Mouse (Mus musculus) MN1 (cell line): ENCODE data around the gene Mroh8.
"Not testable (repeated sequence)": the region's sequence is repeated elsewhere in the genome, so short reads cannot be mapped to it uniquely, and the experiment has no call there.

Source experiments
- DNase-seq: peaks from one replicate; pipeline ENCODE4 v3.0.0-alpha.2; 2016; ENCODE audit warnings: low spot score

The Mroh8 gene

GRCm38 (mm10) chr2:157198405-157198804, 80.9 kb downstream of the Mroh8 start:
- not testable (repeated sequence) for DNase-seq

DNA sequence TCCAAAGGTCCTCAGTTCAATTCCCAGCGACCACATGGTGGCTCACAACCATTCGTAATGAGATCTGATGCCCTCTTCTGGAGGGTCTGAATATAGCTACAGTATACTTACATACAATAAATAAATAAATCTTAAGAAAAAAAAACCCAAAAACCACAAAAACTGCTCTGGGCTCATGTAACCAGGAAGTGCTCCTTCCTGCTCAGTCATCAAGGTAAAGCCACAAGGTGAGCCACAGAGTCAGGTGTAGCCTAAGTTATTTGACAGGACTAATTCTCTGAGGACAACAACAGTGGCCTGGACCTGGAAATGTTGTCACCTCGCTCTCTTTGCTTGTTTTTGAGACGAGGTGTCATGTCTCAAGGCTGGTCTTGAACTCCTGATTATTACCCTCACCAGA, 88.7 kb downstream of the Mroh8 start:
- no peak for DNase-seq

DNA sequence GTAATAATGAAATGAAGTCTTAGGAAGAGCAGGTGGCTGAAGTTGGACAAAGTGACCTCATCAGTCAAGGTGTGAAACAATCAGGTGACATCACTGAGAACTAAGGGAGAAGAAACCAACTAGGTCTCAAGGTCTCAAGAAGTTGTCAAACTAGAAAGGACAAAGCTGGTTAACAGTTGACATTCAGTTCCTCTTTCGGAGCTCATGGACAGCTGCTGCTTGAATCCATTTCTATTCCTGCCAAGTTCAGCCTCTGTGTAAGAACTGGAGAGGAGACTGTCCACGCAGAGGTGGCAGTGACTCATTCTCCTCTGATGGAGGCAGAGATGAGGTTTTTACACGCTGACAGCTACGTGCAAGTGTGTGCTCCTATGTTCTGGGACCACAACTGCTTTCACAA, 92.1 kb downstream of the Mroh8 start:
- no peak for DNase-seq

DNA sequence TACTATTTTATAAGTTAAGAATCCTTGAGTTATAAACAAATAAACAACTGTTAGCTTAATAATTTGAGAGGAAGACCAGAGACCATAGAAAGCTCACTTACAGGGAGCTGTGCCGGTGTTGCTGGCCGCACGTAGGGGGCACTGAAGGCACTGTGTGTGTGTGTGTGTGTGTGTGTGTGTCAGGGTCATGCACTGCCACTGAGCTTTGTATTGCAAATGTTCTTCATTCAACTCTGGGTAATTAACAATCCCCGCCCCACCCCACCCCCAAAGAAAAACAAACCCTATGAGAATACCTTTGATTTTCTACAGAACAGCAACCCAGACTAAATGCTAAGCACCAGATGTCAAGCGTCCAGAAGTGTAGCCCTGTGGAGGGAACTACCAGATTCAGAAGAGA, 92.8 kb downstream of the Mroh8 start:
- no peak for DNase-seq

- no peak for DNase-seq
These were observed 94.2 kb downstream of the Mroh8 start for GRCm38 (mm10) chr2:157185022-157185660.

- DNase-seq: no peak
These were observed 101.2 kb downstream of the Mroh8 start for GRCm38 (mm10) chr2:157178167-157178566.

DNA sequence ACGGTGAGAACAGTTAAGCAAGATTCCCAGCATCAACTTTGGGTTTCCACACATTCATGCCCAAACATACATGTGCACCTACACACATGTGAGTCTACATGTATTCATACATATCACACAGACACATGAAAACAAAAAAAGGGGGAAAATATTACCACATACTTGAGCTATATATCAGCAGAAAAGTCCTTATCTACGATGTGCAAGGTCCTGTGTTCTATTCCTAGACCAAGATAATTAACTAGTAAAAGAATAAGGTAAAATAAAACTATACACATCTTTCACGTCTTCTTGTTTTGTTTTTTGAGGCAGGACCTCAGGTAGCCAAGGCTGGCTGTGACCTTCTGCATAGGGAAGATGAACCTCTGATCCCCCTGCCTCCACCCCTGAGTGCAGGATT, 103.1 kb downstream of the Mroh8 start:
- no peak for DNase-seq

DNA sequence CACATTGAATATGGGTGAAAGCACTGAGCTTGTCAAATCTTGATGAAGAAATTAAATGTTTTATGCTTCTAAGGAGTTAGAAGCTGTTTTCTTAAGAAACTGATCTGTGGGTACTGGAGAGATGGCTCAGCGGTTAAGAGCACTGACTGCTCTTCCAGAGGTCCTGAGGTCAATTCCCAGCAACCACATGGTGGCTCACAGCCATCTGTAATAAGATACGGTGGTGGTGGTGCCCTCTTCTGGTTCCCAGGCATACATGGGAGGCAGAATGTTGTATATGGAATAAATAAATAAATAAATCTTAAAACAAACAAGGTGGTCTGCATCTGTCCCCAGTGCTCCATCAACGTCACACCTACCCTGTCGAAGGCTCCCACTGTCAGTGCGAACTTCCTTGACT, 104.9 kb downstream of the Mroh8 start:
- DNase-seq: no peak

GRCm38 (mm10) chr2:157173555-157173954, 105.8 kb downstream of the Mroh8 start:
- DNase-seq: no peak

GRCm38 (mm10) chr2:157172984-157173383, 106.4 kb downstream of the Mroh8 start:
- DNase-seq: no peak

DNA sequence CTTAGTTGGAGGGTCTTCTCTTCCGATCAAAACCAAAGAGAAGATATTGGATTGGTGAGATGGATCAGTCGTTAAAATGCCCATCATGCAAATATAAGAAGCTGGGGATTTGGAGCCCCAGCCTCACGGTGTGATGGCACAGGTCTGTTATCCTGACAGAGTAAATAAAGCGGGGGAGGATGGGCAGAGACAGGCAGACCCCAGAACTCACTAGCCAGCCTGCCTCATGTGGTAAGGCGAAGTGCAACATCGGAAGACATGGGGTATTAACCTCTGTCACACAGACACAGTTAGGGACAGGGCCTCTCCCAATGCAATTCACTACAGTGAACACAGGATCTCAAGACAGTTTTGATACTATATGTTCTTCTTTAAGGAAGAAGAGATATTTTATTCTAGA, 108.7 kb downstream of the Mroh8 start:
- DNase-seq: no peak

GRCm38 (mm10) chr2:157170166-157170565, 109.2 kb downstream of the Mroh8 start:
- DNase-seq: no peak

GRCm38 (mm10) chr2:157166371-157167080, 112.8 kb downstream of the Mroh8 start:
- no peak for DNase-seq

GRCm38 (mm10) chr2:157165312-157166224, 113.8 kb downstream of the Mroh8 start:
- not testable (repeated sequence) for DNase-seq

DNA sequence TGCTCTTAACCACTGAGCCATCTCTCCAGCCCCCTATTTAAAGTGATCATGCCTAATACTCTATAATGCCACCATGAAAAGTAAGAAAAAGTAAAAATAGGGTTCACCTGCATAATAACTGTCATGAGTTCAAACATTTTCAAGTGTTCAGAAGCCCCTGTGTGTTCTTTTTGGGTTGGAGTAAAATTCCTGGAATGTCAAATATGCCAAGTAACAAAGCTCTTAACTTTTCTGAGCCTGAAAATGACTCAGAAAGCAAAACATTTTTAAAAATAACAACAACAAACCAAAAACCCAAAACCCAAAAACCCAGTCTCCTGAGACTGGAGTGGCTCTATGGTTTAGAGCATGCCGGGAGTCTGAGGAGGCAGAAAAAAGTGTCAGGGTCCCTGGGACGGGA, 115.2 kb downstream of the Mroh8 start:
- no peak for DNase-seq
